Mouse (Mus musculus) retina, embryonic 14.5 days (tissue): ENCODE results near the gene Mkrn2.
"Not testable (repeated sequence)": the region's sequence is repeated elsewhere in the genome, so short reads cannot be mapped to it uniquely, and the experiment has no call there.

Experiments used
- DNase-seq: peaks from one replicate; pipeline ENCODE4 v3.0.0-alpha.2; 2015; ENCODE audit warnings: low spot score

The Mkrn2 gene

GRCm38 (mm10) chr6:115609121-115609520 lies 7.4 kb downstream of the Mkrn2 start:
- DNase-seq, result peak; percentile 41

GRCm38 (mm10) chr6:115610301-115610700 lies 8.6 kb downstream of the Mkrn2 start:
- no peak for DNase-seq

DNA sequence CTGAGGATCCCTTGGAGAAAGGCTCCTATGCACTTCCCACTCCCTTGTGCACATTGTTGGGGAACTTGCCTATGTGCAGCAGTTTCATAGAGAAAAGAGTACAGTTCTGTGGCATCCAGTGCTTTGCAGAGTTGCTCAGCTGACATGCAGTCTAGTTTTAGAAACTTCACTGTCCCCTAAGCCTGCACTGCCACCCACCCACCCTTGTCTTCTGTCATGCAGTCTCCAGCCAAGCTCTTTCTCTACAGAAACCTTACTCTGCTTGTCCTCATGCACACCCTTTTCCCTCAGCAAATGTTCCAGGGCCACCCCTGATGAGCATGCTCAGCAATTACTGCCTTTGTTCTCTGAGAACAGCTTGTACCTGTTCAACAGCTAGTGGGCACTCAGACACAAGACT lies 12.1 kb downstream of the Mkrn2 start:
- DNase-seq, result no peak

DNA sequence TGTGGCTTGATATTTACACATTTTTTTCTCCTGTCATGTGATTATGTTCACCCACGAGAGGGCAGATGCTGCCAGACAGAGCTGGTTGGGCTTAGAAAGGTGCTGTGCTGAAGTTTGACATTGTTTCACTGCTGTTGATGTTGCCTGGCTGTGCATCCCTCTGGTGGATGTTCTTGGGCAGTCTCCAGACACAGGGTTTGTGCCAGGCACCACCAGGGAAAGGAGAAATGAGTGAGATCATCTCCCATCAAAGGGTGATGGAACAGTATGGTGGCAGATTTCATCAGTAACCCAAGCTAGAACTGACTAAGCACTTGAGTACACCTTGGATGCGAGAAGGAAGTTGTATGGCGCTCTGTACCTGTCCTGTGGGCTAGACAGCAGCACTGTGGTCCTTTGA lies 14.3 kb downstream of the Mkrn2 start:
- no peak for DNase-seq

DNA sequence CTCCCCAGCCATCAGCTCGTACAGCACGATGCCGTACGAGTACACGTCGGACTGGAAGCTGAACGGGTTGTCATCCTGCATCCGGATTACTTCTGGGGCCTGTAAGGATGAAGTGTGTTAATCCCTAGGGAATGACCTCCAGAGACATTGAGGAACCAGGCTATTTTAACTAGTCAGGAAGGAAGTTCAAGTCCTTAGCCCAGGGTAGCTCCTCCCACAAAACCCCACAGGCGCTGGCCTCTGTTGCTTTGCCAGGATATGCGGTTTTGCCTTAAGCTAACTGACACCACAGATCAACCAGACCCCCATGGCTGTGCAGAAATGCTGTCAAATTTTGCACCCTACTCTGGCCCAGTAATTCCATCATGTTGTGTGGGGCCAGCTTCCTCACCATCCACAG lies 18.1 kb downstream of the Mkrn2 start:
- no peak for DNase-seq

DNA sequence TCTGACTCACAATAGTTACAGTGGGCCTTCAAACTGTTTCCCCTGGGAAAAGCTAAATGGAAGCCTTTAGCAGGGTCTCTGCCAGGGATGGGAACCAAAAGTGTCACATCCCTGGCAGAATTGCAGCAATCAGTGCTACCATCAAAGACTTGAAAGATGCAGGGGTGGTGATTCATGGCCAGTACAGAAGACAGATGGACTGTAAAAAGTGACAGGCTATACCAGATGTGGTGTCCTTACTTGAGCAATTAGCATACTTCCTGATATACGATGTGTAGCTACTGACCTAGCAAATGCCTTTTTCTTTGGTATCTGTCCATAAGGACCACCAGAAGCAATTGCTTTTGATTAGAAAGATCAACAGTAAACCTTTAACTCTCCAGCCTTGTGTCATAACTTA lies 19.2 kb downstream of the Mkrn2 start:
- no peak for DNase-seq

DNA sequence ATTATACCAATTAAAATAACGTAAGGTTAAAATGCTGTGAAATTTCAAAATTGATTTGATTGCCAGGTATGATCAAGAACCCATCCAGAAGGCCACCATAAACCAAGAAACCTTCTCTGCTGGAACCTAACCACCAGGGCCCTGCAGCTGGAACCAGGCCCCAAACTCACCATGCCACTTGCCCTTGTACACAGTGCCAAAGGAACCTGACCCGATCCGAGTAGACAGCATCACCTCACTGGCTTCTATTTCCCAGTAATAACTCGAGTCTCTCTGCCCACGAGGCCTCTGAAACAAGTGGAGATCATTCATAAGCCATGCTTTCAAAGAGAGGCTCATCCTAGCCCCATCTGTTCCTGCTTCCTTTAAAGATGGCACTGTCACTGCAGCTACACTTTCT lies 24.4 kb downstream of the Mkrn2 start:
- no peak for DNase-seq

DNA sequence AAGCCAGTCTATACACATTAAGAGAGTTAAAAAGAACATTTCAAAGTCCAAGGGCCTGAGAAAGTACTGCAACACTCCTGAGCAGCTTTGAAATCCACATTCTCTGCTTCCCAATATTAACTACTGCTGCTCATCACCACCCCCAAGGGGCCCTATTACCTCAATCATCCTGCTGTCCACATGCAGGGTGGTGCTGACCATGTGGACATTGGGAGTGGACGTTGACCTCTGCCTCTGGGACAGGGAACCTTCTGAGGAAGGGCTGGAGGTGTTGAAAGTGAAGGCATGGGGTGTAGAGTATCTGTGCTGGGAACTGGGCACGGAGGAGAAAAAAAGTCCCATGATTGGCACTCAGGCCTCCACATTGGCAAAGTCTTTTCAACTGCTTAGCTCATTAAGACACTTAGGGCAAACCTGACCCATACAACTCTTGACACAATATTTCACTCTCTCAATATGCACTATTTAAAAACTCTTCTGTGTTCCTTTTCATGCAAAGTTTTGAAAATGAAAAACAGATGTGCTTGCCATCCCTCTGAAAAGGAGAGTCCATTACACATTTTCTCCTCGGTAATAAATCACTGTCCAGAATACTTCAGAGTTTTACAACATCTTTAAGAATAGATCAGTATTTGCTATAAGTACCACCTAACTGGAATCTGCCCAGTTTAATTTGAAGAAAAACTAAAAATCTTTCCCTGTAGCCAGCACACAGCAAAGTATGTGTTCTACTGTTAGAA lies 29.5 kb downstream of the Mkrn2 start:
- DNase-seq, result no peak

DNA sequence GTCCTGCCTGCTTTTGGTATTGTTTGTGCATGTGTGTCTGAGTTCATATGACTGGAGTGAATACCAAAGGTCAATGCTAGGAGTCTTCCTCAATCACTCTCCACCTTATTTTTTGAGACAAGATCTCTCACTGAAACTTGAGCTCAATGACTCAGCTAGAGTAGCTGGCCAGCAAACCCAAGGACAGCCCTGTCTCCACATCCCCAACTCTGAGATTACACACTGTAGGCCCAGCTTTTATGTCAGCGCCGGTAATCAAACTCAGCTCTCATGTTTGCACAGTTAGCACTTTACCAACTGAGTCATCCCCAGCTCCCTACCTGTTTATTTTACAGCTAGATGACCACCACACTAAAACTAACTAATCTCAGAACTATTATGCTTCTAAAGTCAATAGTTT lies 32.3 kb downstream of the Mkrn2 start:
- DNase-seq, result no peak

DNA sequence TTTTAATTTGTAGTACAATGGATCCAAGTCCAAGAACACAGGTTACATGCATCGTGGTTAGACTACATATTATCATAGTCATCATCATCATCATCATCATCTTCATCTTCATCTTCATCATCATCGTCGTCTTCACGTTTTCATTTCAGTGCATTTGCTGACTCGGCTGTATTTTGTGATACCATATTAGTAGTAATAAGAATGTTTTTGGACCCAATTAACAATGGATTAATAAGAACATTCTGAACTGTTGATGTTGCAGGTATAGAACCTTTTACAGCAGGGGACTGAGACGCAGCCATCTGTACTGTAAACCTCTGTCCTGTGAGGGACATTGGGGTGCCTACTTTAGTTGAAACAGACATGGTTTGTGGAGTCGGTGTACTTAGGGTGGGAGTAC lies 36.5 kb downstream of the Mkrn2 start:
- DNase-seq, result not testable (repeated sequence)

DNA sequence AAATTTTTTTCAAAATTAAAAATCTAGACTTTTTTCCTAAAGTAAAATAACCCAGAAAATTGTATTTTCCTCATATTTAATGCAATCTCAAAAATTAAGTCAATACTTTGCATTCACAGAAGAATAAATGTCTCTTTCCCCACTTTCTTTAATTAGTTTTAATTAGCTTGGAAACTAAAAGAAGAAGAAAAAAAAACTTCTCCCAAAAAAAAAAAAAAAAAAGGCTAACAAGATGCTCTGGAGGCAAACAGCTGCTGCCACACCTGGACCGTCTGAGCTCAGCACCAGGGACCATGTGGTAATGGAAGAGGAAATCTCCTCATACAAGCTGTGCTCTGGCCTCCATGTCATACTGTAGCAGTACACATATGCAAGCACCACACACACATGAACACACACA lies 41.6 kb downstream of the Mkrn2 start:
- DNase-seq, result no peak

DNA sequence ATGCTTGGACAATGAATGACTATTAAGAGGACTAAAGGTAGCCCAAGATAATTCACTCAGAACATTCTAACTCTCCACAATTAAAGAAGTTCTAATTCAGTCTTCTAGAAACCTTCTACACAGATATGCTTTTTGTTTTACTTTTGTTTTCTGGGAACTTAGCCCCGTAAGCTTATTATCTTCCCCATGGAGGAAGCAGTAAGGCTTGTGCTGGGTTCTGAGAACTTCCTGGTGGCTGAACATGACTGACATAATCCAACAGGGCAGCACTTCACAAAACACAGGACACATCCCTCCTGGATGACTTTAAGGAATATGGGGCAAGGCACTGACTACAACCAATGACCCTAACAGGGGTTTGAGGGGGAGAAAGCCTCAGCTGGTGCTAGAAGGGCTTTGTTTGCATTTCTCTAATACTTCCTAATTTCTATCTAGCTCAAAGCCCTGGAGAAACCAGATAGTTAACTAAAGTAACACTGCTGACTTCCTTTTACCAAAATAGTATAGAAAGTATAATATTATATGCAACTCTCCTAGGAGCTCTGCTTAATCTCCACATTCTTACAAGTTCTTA lies 48.2 kb downstream of the Mkrn2 start:
- no peak for DNase-seq

DNA sequence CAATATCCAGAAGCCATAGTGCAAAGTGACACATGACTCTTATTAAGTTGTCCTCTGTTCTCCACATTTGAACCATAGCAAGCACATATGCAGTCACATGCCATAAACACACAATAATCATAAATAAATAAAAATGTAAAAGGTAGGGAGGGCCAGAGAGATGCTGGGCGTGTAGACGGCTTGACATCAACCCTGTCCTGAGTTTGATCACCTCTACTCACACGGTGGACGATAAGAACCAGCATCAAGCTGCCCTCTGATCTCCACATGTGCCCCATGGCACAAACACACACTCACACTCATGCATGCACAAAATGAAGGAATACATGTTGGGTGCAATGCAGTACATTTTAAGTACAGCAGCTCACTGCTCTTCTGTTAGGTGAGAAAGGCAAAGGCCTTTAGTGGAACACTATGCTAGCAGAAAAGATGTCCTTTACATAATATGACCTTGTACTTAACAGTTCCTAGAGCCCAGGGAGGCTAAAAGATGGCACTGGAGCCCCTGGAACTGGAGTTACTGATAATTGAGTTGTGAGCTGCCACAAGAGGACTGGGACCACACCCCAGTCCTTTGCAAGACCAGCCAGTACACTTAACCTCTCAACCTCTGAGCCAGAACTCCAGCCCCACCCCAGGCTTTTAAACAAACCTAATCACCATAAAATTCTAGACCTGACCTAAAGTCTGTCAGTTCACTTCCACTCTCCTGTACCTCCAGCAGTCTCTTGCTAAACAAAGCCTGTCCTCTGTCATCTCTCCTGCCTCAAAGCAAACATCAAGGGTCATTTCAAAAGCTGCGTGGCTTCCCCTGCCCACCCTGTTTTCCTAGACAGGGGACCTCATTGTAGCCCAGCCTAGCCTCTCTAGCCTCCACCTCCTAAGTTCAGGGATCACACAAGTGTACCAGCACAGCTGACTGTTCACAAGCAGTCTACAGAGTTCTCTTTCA lies 49.0 kb downstream of the Mkrn2 start:
- DNase-seq, result no peak

DNA sequence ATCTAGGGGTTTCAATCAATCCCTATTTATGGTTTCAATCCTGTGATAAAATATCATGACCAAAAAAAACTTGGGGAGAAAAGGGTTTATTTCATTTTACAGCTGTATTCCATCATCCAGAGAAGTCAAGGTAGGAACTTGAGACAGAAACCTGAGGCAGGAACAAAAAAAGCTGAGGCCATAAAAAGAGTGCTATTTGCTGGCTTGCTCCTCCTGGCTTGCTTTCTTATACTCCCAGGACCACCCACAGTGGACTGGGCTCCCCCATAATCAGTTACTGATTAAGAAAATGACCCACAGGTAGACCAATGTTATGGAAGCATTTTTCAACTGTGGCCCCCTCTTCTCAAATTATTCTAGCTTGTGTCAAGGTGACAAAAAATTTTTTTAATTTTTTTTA lies 50.0 kb downstream of the Mkrn2 start:
- no peak for DNase-seq

DNA sequence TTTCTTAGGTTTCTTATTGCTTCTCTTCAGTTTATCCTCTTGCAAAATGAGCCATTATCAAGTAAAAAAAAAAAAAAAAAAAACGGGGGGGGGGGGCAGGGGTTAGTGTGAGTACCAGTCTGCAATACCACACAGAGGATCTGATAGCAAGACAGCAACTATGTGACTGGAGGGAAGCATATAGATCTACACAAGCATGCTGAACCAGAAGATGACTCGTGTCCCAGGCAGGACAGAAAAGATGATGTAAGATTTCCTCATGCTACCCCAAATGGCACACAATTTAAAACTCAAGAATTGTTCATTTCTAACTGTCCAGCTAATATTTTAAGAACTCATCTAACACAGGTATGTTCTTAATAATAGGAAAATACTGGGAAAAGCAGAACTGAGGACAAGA lies 52.2 kb downstream of the Mkrn2 start:
- no peak for DNase-seq

- DNase-seq, result peak; percentile 6
These were observed 57.1 kb downstream of the Mkrn2 start for GRCm38 (mm10) chr6:115658802-115659201.

DNA sequence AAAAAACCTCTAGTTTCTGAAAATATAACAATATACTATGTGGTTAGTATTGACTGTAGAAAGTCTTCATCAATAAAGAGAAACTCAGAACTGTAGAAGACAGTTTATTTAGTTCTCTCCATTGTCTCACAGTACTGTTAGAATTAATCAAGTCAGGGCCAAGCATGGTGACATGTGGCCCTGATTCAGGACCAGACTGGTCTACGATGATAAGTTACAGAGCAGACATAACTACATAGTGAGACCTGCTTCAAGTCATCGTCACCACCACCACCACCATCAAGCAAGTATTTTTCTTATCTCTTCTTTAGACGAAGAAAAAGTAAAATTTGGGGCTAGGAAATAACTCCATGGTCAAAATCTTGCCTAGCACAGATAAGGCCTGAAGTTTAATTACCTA lies 62.6 kb downstream of the Mkrn2 start:
- no peak for DNase-seq

- DNase-seq, result no peak
These were observed 64.9 kb downstream of the Mkrn2 start for GRCm38 (mm10) chr6:115666641-115667040.
